Mouse (Mus musculus): Measurements from ENCODE around the gene Ciita.

The Ciita gene

GRCm38 (mm10) chr16:10553858-10554257 lies 74.0 kb downstream of the Ciita start:
- DNase-seq (ENCODE audit: low spot score) = no peak

- DNase-seq (ENCODE audit: low spot score) = no peak
Measured at GRCm38 (mm10) chr16:10559991-10560390, 80.1 kb downstream of the Ciita start.

GRCm38 (mm10) chr16:10565278-10565885 lies 85.5 kb downstream of the Ciita start:
- DNase-seq (ENCODE audit: low spot score) = peak; percentile 81

GRCm38 (mm10) chr16:10567153-10567552 lies 87.3 kb downstream of the Ciita start:
- DNase-seq (ENCODE audit: low spot score) = no peak

GRCm38 (mm10) chr16:10569809-10570395 lies 90.0 kb downstream of the Ciita start:
- DNase-seq (ENCODE audit: low spot score) = no peak

GRCm38 (mm10) chr16:10570708-10571107 lies 90.8 kb downstream of the Ciita start:
- DNase-seq (ENCODE audit: low spot score) = no peak

GRCm38 (mm10) chr16:10571820-10572219 lies 92.0 kb downstream of the Ciita start:
- DNase-seq (ENCODE audit: low spot score) = peak; percentile 71

GRCm38 (mm10) chr16:10574936-10575335 lies 95.1 kb downstream of the Ciita start:
- peak; percentile 87 for DNase-seq (ENCODE audit: low spot score)

GRCm38 (mm10) chr16:10575915-10576314 lies 96.1 kb downstream of the Ciita start:
- DNase-seq (ENCODE audit: low spot score) = peak; percentile 94

- DNase-seq (ENCODE audit: low spot score) = peak; percentile 57
Measured at GRCm38 (mm10) chr16:10577548-10577947, 97.7 kb downstream of the Ciita start.
